Mouse (Mus musculus) 416B (cell line): ENCODE results near the gene Pop7.

Experiments used
- DNase-seq: peaks from one replicate; pipeline ENCODE4 v3.0.0; 2011; ENCODE audit warnings: low read depth

Gene Pop7

GRCm38 (mm10) chr5:137501709-137502666 lies at the start of gene Pop7:
Pop7 (minus strand) TSS chr5:137502518.
- DNase-seq = peak; percentile 100

- peak; percentile 47 for DNase-seq
These were observed 48.8 kb upstream of the Pop7 start for GRCm38 (mm10) chr5:137551119-137551518.

GRCm38 (mm10) chr5:137549840-137550239 lies 47.5 kb upstream of the Pop7 start:
- no peak for DNase-seq

- no peak for DNase-seq
These were observed 43.3 kb upstream of the Pop7 start for GRCm38 (mm10) chr5:137545596-137545995.

GRCm38 (mm10) chr5:137544926-137545325 lies 42.6 kb upstream of the Pop7 start:
- DNase-seq = peak; percentile 54

GRCm38 (mm10) chr5:137541768-137542540 lies 39.6 kb upstream of the Pop7 start:
- no peak for DNase-seq

- DNase-seq = no peak
These were observed 38.7 kb upstream of the Pop7 start for GRCm38 (mm10) chr5:137540991-137541390.

GRCm38 (mm10) chr5:137539291-137539801 lies 37.0 kb upstream of the Pop7 start:
- DNase-seq = no peak

- no peak for DNase-seq
These were observed 35.1 kb upstream of the Pop7 start for GRCm38 (mm10) chr5:137537461-137537860.

- peak; percentile 56 for DNase-seq
These were observed 33.0 kb upstream of the Pop7 start for GRCm38 (mm10) chr5:137535318-137535717.

GRCm38 (mm10) chr5:137534762-137535161 lies 32.4 kb upstream of the Pop7 start:
- DNase-seq = peak; percentile 28

- peak; percentile 99 for DNase-seq
These were observed 31.0 kb upstream of the Pop7 start, which contains the start of the genes Epo and Gnb2 for GRCm38 (mm10) chr5:137533117-137533827. Epo (minus strand) TSS chr5:137533242. Gnb2 (minus strand) TSS chr5:137533510.

- DNase-seq = no peak
These were observed 30.4 kb upstream of the Pop7 start for GRCm38 (mm10) chr5:137532808-137533116.

GRCm38 (mm10) chr5:137532131-137532807 lies 30.0 kb upstream of the Pop7 start:
- no peak for DNase-seq

GRCm38 (mm10) chr5:137531414-137532130 lies 29.3 kb upstream of the Pop7 start:
- DNase-seq = no peak

- DNase-seq = peak; percentile 74
These were observed 28.5 kb upstream of the Pop7 start for GRCm38 (mm10) chr5:137530588-137531413.

- no peak for DNase-seq
These were observed 27.8 kb upstream of the Pop7 start for GRCm38 (mm10) chr5:137530075-137530474.

GRCm38 (mm10) chr5:137529221-137529995 lies 27.1 kb upstream of the Pop7 start:
- no peak for DNase-seq
